Mouse (Mus musculus) 3T3-L1 (cell line): ENCODE measurements at regions not wholly inside any gene's neighbourhood (a gene's known extent, or its start where the extent isn't known, plus 50 kb on each side); places are given as distances from the start of the nearest gene placed in this dataset.
A peak's percentile ranks its signal among the peaks of the same experiment; 100 is the strongest.

Experiments used
- DNase-seq: peaks from one replicate; pipeline ENCODE4 v3.0.0-alpha.2; 2015; ENCODE audit warnings: low read depth, low spot score

DNA sequence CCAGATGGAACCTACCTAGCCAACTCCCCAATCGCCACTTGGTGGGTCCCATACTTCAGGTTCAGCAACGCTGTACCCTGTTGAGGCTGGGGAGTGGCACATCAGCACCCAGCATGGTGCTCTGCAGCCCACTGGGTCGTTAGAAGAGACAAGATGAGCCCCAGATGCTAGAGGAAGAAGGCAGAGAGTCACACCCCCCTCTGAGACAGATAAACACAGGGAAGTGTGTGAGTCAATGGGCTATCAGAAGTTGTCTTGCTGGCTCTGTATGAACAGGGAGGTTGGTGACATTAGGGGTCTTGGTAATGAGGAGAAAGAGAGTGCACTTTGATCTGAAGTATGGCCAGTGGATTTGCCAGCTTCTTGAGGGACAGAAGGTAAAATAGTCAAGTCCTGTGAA is 101.7 kb upstream of the Mki67 start:
- no peak for DNase-seq

GRCm38 (mm10) chr7:135818298-135818697 is 102.1 kb upstream of the Mki67 start:
- DNase-seq: no peak

DNA sequence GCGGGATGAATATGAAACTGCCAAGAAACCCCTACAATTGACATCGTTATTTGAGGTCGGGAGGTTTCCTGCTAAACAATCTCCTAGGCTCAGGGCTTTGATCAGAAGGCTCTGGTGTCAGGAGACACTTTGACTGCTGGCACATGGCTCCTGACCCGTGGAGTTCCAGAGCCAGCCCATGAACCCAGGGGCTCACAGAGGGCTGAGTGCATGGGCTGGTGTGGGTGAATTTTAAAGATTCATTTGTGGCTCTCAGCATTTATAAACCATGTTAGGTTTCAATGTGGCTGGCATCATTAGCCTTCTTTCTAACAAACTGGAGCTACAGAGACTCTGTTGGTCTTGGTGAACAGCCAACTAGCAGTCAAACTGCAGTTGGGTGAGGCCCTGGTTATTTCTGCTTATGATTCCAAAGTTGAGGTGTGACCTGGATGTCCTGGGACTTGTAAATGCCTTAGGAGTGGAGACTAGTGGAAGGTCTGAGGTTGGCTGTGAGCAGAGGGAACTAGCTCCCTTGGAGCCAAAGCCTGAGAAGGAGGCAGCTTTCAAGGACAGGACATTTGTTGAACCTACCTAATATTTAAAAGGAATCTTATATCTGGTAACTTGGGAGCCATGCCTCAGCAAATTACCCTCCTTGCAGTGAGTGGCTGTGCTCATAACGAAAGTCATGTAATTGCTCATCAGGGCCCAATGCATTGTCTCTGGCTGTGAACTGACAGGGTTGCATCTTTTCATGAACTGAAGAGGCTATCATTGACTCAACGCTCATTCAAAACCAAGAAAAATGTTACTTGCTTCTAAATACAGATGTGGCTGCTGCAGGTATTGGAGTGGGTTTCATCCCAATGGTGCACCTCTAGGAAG is 108.0 kb upstream of the Mki67 start:
- DNase-seq: no peak

DNA sequence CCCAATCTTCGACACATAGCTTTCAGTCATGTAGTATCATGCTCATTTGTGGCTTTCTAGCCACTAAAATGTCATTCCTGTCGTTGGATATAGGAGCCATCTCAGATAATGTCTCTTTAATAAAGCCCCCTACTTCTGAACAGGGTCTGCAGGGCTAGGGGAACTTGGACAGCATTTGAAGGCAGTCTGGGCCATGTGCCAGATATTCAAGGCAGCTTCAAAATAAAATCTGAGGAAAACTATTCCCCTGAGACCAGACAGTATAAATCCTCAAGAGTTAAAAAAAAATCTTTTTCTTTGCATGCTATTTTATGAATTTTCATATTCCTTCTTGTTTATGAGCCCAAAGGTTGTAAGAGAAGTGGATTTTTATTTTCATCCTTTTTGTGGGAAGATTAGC is 113.1 kb upstream of the Mki67 start:
- no peak for DNase-seq

- no peak for DNase-seq
These were observed 117.3 kb upstream of the Mki67 start for GRCm38 (mm10) chr7:135833425-135833824.

DNA sequence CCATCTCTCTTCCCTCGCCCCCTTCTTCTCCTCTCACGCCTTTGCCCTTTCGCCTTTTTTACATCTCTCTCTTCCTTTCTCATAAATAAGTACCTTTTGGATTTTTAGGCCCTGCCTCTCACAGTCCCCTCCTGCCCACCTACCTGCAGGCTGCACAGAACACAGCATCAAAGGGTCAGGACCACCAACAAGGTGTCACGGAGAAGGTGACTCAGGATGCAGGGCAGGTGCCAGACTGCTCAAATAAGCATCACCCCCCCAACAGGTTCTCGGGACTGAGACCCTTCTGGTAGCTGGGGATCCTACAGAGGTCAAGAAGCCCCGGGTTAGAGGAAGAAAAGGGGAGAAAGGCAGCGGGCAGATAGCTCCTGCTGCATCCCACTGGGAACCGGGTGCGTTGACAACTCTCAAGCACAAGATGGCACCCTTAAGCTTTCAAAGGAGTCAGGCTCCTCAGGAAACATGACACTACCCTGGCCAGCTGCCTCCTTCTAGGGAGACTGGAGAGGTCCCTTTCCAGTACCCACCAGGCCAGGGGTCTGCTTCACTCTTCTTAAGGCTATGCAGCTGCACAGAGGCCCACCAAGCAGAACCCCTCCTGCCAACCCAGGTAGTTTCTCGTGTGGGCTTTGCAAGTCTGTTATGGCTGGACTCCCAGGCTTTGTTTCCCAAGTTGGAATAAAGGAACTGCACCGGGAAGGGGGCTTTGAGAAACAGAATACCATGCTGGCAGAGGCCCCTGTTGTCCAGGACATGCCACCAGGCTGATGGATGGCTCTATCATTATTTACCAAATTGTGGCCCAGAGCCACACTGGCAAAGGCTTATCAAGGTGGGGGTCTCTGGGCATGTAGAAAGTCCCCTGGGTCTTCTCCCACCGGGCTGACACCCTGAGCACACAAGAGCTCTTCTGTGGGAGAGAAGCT is 120.9 kb upstream of the Mki67 start:
- peak; percentile 69 for DNase-seq

GRCm38 (mm10) chr7:135844018-135844417 is 127.9 kb upstream of the Mki67 start:
- no peak for DNase-seq

GRCm38 (mm10) chr7:135847304-135847703 is 131.1 kb upstream of the Mki67 start:
- DNase-seq: no peak

GRCm38 (mm10) chr7:135848170-135848569 is 132.0 kb upstream of the Mki67 start:
- DNase-seq: no peak

DNA sequence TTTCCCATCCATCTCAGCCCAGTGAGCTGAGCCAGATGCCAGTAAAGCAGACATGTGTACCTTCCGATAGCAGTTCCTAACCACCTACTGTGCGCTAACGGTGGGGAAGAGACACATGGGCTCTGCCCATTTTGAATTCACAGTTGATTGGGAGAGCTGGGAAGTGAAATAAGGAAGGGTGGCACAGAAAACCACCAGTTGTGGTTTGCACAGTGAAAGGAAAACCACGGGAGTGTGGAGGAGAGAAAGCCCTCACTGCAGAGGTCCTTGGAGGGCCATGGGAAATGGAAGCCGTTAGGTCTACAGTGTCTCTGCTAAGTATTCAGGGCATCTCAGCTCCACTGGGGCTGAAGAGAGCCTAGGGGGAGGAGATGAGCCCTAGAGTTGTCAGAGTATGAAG is 132.7 kb upstream of the Mki67 start:
- DNase-seq: no peak

GRCm38 (mm10) chr7:135853127-135853813 is 137.1 kb upstream of the Mki67 start:
- no peak for DNase-seq

DNA sequence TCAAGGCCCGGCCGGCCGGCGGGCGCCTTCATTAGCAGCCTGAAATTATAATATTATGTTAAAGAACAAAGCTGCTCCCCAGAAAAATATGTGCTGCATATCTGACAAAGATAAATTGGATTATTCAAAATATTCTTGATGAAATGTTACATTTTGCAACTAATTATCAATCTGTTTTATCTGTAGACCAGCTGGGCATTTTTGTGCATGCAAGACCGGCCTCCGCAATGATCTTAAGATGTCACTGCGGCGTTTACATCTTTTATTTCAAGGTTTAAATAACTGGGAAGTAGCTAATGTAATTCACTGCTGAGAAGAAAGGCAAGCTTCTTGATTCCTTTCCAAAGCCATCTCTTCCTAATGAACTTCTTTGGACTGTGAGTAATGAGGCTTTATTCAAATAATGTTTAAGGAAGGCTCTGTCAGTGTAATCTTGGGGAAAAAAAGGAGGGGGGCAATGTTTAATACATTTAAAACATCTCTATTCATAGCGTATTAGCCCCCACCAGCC is 137.7 kb upstream of the Mki67 start:
- no peak for DNase-seq

DNA sequence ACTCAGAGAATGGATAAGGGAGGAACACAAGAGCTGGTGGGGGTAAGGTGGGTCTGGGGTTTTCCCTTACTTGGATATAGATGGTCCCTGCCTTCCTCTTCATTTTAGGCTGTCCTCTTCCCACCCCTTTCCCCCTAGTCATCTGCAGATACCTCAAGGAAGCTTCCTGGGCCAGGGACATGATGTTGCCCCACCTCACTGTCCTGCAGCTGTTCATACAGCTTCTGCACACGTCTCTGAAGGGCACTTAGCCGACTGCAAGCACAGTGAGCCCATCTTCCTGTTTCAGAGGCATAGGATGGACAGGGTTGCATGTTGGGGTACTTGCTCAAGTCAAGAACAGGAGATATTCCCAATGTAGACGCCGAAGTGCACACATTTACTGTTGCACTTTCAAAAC is 144.1 kb upstream of the Mki67 start:
- DNase-seq: no peak

DNA sequence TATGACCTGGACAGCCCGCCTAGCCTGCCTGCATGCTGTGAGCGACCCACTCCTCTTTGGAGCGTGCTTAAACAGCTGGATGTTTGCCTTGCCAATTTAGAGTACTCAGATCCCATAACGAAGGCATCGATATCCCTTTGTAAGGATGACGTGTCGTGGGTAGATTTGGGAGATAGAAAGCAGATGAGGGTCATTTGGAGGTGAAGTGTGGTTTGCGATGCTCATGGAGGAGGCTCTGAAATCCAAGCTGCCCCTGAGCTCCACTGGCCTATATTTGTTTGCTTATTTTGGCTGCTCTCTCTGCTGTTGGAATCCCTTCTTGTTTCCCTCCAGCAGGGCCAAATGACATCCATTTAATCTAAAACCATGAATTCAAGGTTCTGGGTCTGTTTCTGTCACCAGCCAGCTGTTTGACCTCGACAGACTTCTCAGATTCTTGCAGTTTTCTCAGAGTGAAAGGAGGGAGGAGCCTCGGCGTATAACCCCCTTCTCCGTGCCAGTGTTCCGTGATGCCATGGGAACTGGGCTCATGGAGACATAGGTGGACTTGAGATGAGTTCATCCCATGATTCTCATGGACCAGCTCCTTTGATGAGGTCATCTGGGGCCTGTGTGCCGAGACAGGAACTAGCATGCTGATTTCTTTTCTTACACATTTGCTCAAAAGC is 144.7 kb upstream of the Mki67 start:
- no peak for DNase-seq

GRCm38 (mm10) chr7:135861409-135861805 is 145.2 kb upstream of the Mki67 start:
- no peak for DNase-seq

GRCm38 (mm10) chr7:135863581-135864426 is 147.6 kb upstream of the Mki67 start:
- DNase-seq: peak; percentile 7

DNA sequence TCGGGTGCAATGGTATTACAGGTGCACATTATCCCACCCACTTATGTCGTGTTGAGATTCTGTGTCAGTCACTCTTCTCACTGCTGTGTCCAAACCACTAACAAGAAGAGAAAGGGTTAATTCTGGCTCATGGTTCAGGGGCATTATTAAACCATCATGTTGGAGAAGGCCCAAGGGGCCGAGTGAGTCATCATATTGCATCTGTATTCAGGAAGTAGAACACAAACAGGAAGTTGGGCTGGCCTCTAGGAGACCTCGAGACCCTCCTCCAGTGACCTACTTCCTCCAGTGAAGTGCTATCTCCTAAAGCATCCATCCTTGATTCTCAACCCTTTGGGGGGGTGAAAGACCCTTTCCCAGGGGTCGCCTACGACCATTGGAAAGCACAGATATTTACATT is 154.8 kb upstream of the Mki67 start:
- peak; percentile 56 for DNase-seq

DNA sequence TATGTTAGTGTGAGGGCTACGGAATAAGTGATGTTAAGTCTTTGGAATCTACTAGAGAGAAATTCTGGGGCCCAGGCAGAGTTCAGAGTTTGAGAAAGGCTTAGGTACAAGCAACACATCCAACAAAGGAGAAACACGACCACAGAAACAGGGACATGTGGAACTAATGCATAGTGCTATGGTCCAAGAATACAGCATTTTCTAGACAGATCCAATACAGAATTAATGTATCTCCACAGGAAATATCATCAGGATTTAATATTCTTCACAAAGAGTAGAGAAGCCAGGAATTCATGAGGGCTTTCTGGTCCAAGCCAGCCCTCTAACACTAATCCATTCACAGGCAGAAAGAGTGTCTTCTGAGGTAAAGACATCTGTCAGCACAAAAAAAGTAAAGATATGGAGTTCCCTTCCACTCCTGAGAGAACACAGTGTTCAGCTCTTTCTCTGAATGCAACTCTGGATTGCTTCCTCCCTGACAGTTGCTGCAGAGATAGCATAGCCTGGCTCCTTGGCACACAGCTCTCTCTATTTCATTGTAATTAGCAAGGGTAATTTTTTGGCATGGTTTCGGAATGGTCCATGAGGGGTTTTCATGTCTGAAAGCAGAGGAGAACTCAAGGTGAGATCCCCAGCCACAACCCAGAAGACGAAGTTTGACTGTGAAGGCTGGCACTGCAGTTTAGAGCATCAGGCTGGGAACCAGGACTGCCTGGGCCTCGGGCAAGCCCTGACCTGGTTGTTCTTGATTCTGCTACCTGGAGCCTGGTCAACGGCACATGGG is 161.1 kb upstream of the Mki67 start:
- no peak for DNase-seq

- no peak for DNase-seq
These were observed 162.6 kb upstream of the Mki67 start for GRCm38 (mm10) chr7:135878750-135879149.

GRCm38 (mm10) chr7:135880446-135880845 is 164.3 kb upstream of the Mki67 start:
- DNase-seq: no peak
